Mouse (Mus musculus) stomach, postnatal 0 days (tissue): ENCODE measurements around the gene Ssna1. TPM values are rescaled to one million over a fixed set of nuclear protein-coding genes. Genes with fewer than 3 reads are reported as not detected.
"Not testable (repeated sequence)": the region's sequence is repeated elsewhere in the genome, so short reads cannot be mapped to it uniquely, and the experiment has no call there.

Experiments used
- ATAC-seq: fragments of 200-750 bp; cut with Nextera tagmentation; 2 replicates; pipeline ENCODE4 v1.8.0; 2017; ENCODE audit not compliant: low FRiP score, low TSS enrichment
- DNase-seq: peaks from one replicate; pipeline ENCODE4 v3.0.0-alpha.2; 2016; ENCODE audit warnings: low spot score
- H3K27ac ChIP-seq: fragments of 300-500 bp; sonication (generic); replicated peaks from 2 replicates; pipeline ENCODE4 v1.5.1; 2014; ENCODE audit warnings: mild to moderate bottlenecking, control low read depth
- H3K27me3 ChIP-seq: fragments of 300-500 bp; sonication (generic); 2 replicates; pipeline ENCODE4 v1.6.1; 2014; ENCODE audit warnings: low read length; ENCODE audit not compliant: control insufficient read depth, insufficient read depth
- H3K36me3 ChIP-seq: fragments of 300-500 bp; sonication (generic); 2 replicates; pipeline ENCODE4 v1.6.1; 2014; ENCODE audit warnings: low read length, mixed read lengths; ENCODE audit not compliant: control insufficient read depth, insufficient read depth
- H3K4me1 ChIP-seq: fragments of 300-500 bp; sonication (generic); replicated peaks from 2 replicates; pipeline ENCODE4 v1.6.1; 2014; ENCODE audit warnings: antibody characterized with exemption; ENCODE audit not compliant: control insufficient read depth, insufficient read depth
- H3K4me2 ChIP-seq: fragments of 300-500 bp; sonication (generic); replicated peaks from 2 replicates; pipeline ENCODE4 v1.6.1; 2014; ENCODE audit warnings: low read depth, mild to moderate bottlenecking, control low read depth, moderate library complexity
- H3K4me3 ChIP-seq: fragments of 300-500 bp; sonication (generic); 2 replicates; pipeline ENCODE4 v1.5.1; 2014; ENCODE audit warnings: low read depth, low read length, control low read depth
- H3K9ac ChIP-seq: fragments of 300-500 bp; sonication (generic); 2 replicates; pipeline ENCODE4 v1.6.1; 2014; ENCODE audit warnings: mild to moderate bottlenecking, low read length, control low read depth, mixed read lengths
- H3K9me3 ChIP-seq: fragments of 300-500 bp; sonication (generic); 2 replicates; pipeline ENCODE4 v1.6.1; 2016; ENCODE audit warnings: low read length; ENCODE audit not compliant: control insufficient read depth
- CTCF ChIP-seq: IDR thresholded peaks from 2 replicates; pipeline ENCODE4 v1.5.1; 2016; ENCODE audit warnings: antibody characterized with exemption, low read depth, mild to moderate bottlenecking, moderate library complexity
- EP300 ChIP-seq: optimal IDR thresholded peaks from 2 replicates; pipeline ENCODE3; 2016; ENCODE audit warnings: antibody characterized with exemption
- WGBS: fragments of 180-500 bp; shearing (Covaris S2); extraction: QIAGEN DNeasy Blood & Tissue Kit; methylation state at CpG from one replicate; pipeline ENCODE4 v1.1.7; 2014; 5-methylcytosine and 5-hydroxymethylcytosine counted together
- polyA plus RNA-seq: library from polyadenylated mRNA; unstranded; fragments of >200 nt; fragmentation: Nextera tagmentation; extraction: Ambion mirVana; gene quantifications from 2 replicates; pipeline ENCODE4 v1.2.1, GENCODE M21; 2015

Gene Ssna1
- polyA plus RNA-seq, 1 experiment from 2014 or later: 162 TPM

DNA sequence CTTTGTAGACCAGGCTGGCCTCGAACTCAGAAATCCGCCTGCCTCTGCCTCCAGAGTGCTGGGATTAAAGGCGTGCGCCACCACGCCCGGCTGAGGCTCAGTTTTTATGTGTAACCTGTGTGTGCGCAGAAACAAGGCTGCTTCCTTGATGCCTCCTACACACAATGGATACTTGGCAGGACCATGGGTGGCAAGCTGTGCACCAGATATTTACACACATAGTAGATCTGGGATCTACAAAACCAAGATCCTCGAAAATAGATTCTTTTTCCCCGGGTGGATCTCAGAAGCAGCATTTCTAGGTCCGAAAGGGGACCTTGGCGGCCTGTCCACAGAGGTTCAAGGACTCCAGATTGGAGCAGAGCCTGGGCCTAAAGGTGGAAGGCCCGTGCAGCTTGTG lies 10.4 kb downstream of the Ssna1 start:
- Histone ChIP-seq H3K27ac (peak overlapping the region; percentile 79), H3K9ac (peak overlapping the region; percentile 23; the same call in 1 of the 2 replicates)
- peak; percentile 4 for ATAC-seq

GRCm38 (mm10) chr2:25258887-25259286 lies 13.4 kb downstream of the Ssna1 start:
- no peak for ATAC-seq
- Histone ChIP-seq H3K9ac (no peak overlapping the region), H3K27ac (no peak overlapping the region), H3K4me1 (peaks cover 6% of the 10 kb centered on the region; the same call in 1 of the 2 replicates), H3K36me3 (no peaks in the 10 kb centered on the region), H3K4me2 (no peak overlapping the region), H3K27me3 (no peaks in the 10 kb centered on the region), H3K9me3 (no peaks in the 10 kb centered on the region), H3K4me3 (no peak overlapping the region)
- WGBS: 71% methylated on average over 2 of the region's 2 CpGs
- DNase-seq: no peak
- TF ChIP-seq EP300 (no peak), CTCF (peak; percentile 72)

More for the DNA sequence above, 10.4 kb downstream of the Ssna1 start:
- Histone ChIP-seq H3K4me1 (peaks cover 6% of the 10 kb centered on the region; the same call in 1 of the 2 replicates), H3K4me2 (peak overlapping the region; percentile 98), H3K27me3 (no peaks in the 10 kb centered on the region), H3K4me3 (peak overlapping the region; percentile 84), H3K36me3 (no peaks in the 10 kb centered on the region), H3K9me3 (no peaks in the 10 kb centered on the region)
- no peak for TF ChIP-seq EP300
- TF ChIP-seq CTCF: no peak
- DNase-seq: no peak
- WGBS: 41% methylated on average over 12 of the region's 12 CpGs

- not testable (repeated sequence) for H3K4me3 ChIP-seq, H3K9me3 ChIP-seq, H3K9ac ChIP-seq, H3K4me1 ChIP-seq, ATAC-seq, H3K4me2 ChIP-seq, H3K27me3 ChIP-seq, H3K36me3 ChIP-seq, H3K27ac ChIP-seq, DNase-seq
- 86% methylated on average over 5 of the region's 5 CpGs for WGBS
Observed at GRCm38 (mm10) chr2:25257250-25257649, 15.0 kb downstream of the Ssna1 start.

DNA sequence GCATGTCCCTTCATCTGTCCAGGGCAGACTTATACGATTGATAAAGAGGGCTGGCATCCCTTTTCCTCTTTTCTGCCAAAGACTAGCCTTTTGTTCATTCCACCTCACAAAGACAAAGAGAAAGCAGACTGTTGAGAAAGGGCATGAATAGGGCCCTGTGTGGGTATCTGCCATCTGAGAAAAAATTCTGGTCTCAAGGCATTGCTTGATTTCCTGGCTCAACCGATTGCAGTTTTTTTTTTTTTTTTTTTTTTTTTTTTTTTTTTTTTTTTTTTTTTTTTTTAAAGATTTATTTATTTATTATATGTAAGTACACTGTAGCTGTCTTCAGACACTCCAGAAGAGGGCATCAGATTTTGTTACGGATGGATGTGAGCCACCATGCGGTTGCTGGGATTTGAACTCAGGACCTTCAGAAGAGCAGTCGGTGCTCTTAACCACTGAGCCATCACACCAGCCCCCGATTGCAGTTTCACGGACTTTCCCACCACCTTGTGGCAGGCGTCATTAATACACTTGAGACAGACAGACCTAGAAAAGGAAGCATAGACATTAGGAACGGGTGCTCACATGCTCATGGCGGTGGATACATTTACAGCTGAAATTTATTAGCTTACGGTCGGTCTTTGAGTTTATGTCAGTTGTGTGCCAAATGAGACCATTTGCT lies 15.7 kb downstream of the Ssna1 start:
- 50% methylated on average over 11 of the region's 12 CpGs for WGBS
- Histone ChIP-seq H3K4me3 (peak overlapping the region; percentile 99), H3K27ac (peak overlapping the region; percentile 92; the same call in 1 of the 2 replicates), H3K4me2 (peak overlapping the region; percentile 89), H3K9ac (peak overlapping the region; percentile 93; the same call in 1 of the 2 replicates)
- not testable (repeated sequence) for H3K9me3 ChIP-seq, ATAC-seq, H3K27me3 ChIP-seq, H3K36me3 ChIP-seq, H3K4me1 ChIP-seq
- peak; percentile 76 for DNase-seq
- TF ChIP-seq CTCF: peak; percentile 70

GRCm38 (mm10) chr2:25255284-25255779 lies 16.9 kb downstream of the Ssna1 start, which contains the start of gene Tmem203:
Gene Tmem203 (plus strand): TSS chr2:25255439.
- Histone ChIP-seq H3K4me2 (peak within 1 kb of the TSS; percentile 89), H3K4me1 (no peaks in the 10 kb centered on the region), H3K27me3 (no peaks in the 10 kb centered on the region), H3K36me3 (peaks cover 6% of the 10 kb centered on the region; the same call in 1 of the 2 replicates), H3K9me3 (no peaks in the 10 kb centered on the region), H3K9ac (peak within 1 kb of the TSS; percentile 93), H3K4me3 (peak within 1 kb of the TSS; percentile 99), H3K27ac (peak within 1 kb of the TSS; percentile 92)
- ATAC-seq (peak; percentile 90), DNase-seq (peak; percentile 96)
- TF ChIP-seq CTCF (no peak), EP300 (peak; percentile 37)
- under 1% methylated on average over 38 of the region's 39 CpGs for WGBS

- Histone ChIP-seq H3K4me2 (no peak overlapping the region), H3K36me3 (peaks cover 18% of the 10 kb centered on the region), H3K9ac (no peak overlapping the region), H3K27me3 (no peaks in the 10 kb centered on the region), H3K4me1 (no peaks in the 10 kb centered on the region), H3K9me3 (no peaks in the 10 kb centered on the region), H3K27ac (no peak overlapping the region), H3K4me3 (no peak overlapping the region)
- TF ChIP-seq CTCF: peak; percentile 72
- no peak for TF ChIP-seq EP300
- DNase-seq: peak; percentile 50
- peak; percentile 11; the same call in 1 of the 2 replicates for ATAC-seq
- 85% methylated on average over 1 of the region's 1 CpGs for WGBS
Observed at GRCm38 (mm10) chr2:25252331-25252730, 19.9 kb downstream of the Ssna1 start.
